Mouse (Mus musculus) liver, adult 10 weeks (tissue): ENCODE results near the gene Sf3a3. TPM values are rescaled to one million over a fixed set of nuclear protein-coding genes. Genes with fewer than 3 reads are reported as not detected.

Experiments
- polyA plus RNA-seq: library from polyadenylated mRNA; stranded (reverse); fragments of 350-450 nt; fragmentation: Illumina TruSeq; extraction: RNeasy Lipid Tissue Mini Kit (QIAGEN cat#74804); gene quantifications from one replicate; pipeline ENCODE4 v1.2.3, GENCODE M21; 2014; ENCODE audit warnings: low read depth, low replicate concordance

The Sf3a3 gene
- polyA plus RNA-seq: 15.3 TPM

DNA sequence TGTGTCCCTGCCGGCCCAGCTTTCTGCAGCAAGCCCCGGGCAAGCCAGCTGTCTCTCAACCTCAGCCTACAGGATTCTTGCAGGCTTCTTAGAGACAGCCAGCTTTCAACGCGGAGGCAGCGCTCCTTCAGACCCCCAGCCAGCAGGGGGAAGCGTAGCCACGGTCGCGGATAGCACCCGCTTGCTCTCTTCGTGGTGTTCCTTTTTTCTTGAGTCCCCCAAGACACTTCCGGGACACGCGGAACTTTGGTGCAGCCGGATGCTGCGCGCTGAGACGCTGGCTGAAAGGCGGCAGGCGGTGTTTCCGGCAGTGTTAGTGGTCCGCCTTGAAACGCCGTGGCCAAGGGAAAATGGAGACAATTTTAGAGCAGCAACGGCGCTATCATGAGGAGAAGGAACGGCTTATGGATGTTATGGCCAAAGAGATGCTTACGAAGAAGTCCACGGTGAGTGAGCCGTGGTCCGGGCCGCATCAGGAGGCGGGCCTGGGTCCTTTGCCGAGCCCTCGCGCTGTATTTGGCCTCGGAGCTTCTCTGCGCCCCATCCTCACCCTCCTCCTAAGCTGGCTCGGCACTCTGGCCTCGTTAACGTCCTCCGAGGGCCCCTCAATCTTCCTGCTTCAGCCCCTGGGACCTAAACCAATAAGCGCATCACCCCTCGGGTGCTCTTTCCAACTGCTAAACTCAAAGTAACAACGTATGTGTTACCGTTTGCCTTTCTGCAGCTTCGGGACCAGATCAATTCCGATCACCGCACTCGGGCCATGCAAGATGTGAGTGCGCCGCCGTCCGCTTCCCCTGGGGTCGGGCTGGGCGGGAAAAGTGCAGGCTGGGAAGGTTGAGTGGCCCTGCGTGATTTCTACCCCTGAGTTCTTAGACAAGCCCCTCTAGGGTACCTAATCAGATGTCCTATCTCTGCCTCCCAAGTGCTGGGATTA lies at the start of gene Sf3a3:
TSS of gene Sf3a3 (plus strand) at position 232 of the 937 bp plus-strand sequence.

DNA sequence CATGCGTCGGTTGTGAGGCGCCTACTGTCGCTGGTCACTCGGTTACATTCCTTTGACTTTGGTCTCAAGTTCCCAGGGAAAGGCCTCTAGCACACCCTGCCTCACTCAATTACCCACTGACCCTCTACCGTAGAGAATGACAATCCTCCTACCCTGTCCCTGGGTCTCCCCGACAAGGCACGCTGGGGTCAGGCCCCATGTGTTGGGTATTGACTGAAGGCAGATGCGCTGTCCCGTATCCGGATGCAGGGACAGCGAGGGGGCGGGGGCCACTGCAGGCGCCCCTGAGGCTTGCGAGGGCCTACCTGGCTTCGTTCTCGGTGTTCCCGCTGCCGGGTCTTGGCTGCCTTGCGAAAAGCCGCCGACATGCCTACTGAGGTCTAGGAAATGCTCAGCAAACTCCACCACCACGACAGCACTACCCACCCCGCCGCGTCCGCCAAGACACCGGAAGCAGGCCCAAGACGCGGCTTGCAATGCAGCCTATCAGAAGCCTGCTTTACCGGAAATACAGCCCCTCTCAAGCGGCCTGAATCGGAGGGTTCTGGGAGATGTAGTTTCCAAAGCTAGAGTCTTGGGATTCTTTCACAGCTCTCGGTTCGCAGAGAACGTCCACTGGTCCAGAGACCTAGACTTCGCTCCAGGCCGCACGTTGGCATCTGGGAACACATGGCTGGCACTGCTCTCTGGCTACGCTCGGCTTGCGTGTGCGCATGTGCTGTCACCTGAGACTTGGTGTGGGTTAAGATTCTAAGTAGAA lies 21.3 kb upstream of the Sf3a3 start, which contains the start of gene Utp11:
TSS of gene Utp11 (minus strand) at position 466 of the 760 bp plus-strand sequence.

DNA sequence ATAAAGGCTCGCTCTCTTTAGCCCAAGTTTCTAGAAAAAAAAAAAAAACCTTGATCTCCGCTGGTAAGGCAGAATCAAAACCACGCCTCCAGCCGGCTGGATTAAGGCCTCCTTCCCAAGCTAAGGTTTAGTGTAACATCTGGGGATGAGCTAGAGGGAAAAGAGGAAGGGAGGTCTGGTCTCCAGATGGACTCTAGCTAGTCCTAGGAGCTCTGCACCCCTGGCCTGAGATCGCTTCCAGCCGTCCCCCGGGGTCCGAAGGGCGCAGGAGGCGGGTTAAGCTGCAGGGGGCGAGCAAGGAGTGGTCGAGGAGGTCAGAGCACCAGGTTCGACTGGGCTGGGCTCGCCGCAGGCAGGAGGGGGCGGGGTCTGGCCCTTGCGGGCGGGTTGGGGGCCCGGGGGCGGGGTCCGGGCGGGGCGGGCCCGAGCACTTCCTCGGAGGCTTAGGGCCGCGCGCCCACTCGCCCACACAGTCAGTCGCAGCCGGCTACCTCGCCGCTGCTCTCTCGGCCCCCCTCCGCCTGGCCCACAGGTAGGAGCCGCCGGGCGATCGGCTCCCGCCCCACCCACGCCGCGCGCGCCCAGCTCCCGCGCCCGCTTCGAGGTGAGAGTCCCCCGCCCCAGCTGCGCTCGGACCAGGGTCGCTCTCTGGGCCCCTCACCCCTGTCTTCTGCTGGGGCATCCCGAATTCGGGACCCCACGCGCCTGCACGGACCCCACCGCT lies 14.2 kb upstream of the Sf3a3 start, which contains the start of gene Fhl3:
TSS of gene Fhl3 (plus strand) at position 454 of the 724 bp plus-strand sequence.

DNA sequence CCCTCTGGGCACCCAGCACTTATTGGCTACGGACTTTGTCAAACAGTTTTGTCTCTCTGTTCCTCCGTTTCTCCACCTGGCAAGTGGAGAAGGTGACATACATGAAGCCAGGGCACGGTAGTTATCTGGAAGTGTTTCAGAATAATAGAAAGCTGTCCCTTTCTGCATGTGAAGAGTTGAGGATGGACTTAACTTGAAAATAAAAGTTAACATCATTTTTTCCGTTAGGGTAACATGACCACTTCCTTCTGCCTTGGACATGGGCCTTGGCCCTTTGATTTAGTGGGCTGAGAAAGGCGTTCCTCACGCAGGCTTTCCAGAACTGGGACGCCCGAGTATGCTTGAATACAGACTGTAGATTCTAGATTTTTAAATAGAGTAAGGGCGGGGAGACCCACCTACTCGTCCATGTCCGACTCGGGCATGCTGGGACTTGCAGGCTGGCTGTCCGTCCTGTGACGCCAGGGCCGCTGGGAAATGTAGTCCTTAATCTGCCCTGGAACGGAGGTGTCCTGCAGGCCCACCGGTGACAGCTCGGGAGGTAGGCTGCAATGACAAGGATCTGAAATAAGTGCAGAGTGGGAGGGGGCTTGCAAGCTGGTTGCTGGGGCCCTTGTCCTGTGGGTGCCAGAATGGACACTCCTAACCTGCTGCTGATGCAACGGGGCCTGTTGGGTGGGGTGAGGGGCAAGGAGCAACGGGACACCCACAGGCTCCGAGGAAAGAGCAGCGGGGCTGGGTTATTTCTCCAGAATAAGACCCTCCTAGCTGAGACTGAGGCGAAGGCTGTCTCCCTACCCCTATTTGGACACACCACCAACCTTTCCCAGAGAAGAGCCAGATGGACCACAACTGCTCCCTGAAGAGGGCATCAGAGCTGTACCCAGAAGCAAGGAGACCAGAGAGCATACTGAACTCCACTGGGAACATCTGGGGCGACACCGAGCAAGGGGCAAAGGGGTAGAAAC lies 27.1 kb downstream of the Sf3a3 start, which contains the start of gene Inpp5b:
TSS of gene Inpp5b (plus strand) at position 475 of the 968 bp plus-strand sequence.

Other genes starting within 250 kb of the Sf3a3 start
- gene 3100002H09Rik, start 104.0 kb upstream of the Sf3a3 start, polyA plus RNA-seq: not detected
- gene Pou3f1, start 58.0 kb upstream of the Sf3a3 start, polyA plus RNA-seq: not detected
- gene Utp11, start 21.2 kb upstream of the Sf3a3 start, polyA plus RNA-seq: 27.4 TPM
- not detected for gene Fhl3, start 14.1 kb upstream of the Sf3a3 start, polyA plus RNA-seq
- 15.7 TPM for gene Inpp5b, start 27.1 kb downstream of the Sf3a3 start, polyA plus RNA-seq
- 7.2 TPM for gene Mtf1, start 87.3 kb downstream of the Sf3a3 start, polyA plus RNA-seq
- 15.7 TPM for gene Yrdc, start 135.9 kb downstream of the Sf3a3 start, polyA plus RNA-seq
- 1.5 TPM for gene 1110065P20Rik, start 136.4 kb downstream of the Sf3a3 start, polyA plus RNA-seq
- gene Maneal, start 147.4 kb downstream of the Sf3a3 start, polyA plus RNA-seq: not detected
- gene Epha10, start 166.1 kb downstream of the Sf3a3 start, polyA plus RNA-seq: not detected
- gene 9930104L06Rik, start 222.3 kb downstream of the Sf3a3 start, polyA plus RNA-seq: 2.9 TPM
- gene Cdca8, start 224.5 kb downstream of the Sf3a3 start, polyA plus RNA-seq: 1.5 TPM